Mouse (Mus musculus) frontal cortex, adult (tissue): Measurements from ENCODE around the gene Gm49380.
"Not testable (repeated sequence)": the region's sequence is repeated elsewhere in the genome, so short reads cannot be mapped to it uniquely, and the experiment has no call there.

Experiments used
- ATAC-seq: cut with Nextera tagmentation; 2 replicates; pipeline ENCODE4 v1.9.2; 2017; ENCODE audit warnings: mild to moderate bottlenecking, moderate library complexity, mixed read lengths; ENCODE audit not compliant: low TSS enrichment

Gm49380 gene

GRCm38 (mm10) chr9:44125546-44126428 lies 12.5 kb upstream of the Gm49380 start:
- ATAC-seq = peak; percentile 80; the same call in 1 of the 2 replicates

- ATAC-seq = no peak
Measured at GRCm38 (mm10) chr9:44125026-44125425, 11.7 kb upstream of the Gm49380 start.

GRCm38 (mm10) chr9:44124317-44124716 lies 11.0 kb upstream of the Gm49380 start:
- ATAC-seq = no peak

- peak; percentile 55; the same call in 1 of the 2 replicates for ATAC-seq
Measured at GRCm38 (mm10) chr9:44119948-44120465, 6.7 kb upstream of the Gm49380 start.

- ATAC-seq = no peak
Measured at GRCm38 (mm10) chr9:44119011-44119410, 5.7 kb upstream of the Gm49380 start.

- ATAC-seq = no peak
Measured at GRCm38 (mm10) chr9:44116182-44116581, 2.9 kb upstream of the Gm49380 start.

- no peak for ATAC-seq
Measured at GRCm38 (mm10) chr9:44115599-44115998, 2.3 kb upstream of the Gm49380 start.

- ATAC-seq = no peak
Measured at GRCm38 (mm10) chr9:44114453-44114852, 1.2 kb upstream of the Gm49380 start.

- not testable (repeated sequence) for ATAC-seq
Measured at GRCm38 (mm10) chr9:44111909-44112308, 1.4 kb downstream of the Gm49380 start.

- no peak for ATAC-seq
Measured at GRCm38 (mm10) chr9:44109360-44110095, 3.8 kb downstream of the Gm49380 start.

GRCm38 (mm10) chr9:44108269-44109055 lies 4.8 kb downstream of the Gm49380 start:
- no peak for ATAC-seq

GRCm38 (mm10) chr9:44107557-44108179 lies 5.6 kb downstream of the Gm49380 start:
- no peak for ATAC-seq

- peak; percentile 44 for ATAC-seq
Measured at GRCm38 (mm10) chr9:44107110-44107509, 6.2 kb downstream of the Gm49380 start, which contains the start of gene C1qtnf5. C1qtnf5 (plus strand) TSS chr9:44107245.

- no peak for ATAC-seq
Measured at GRCm38 (mm10) chr9:44106596-44106995, 6.7 kb downstream of the Gm49380 start.

GRCm38 (mm10) chr9:44106182-44106581 lies 7.1 kb downstream of the Gm49380 start:
- ATAC-seq = no peak

- no peak for ATAC-seq
Measured at GRCm38 (mm10) chr9:44105781-44106180, 7.5 kb downstream of the Gm49380 start.

GRCm38 (mm10) chr9:44104881-44105280 lies 8.4 kb downstream of the Gm49380 start:
- ATAC-seq = no peak

GRCm38 (mm10) chr9:44101490-44101889 lies 11.8 kb downstream of the Gm49380 start, which contains the start of gene Mfrp:
Mfrp (plus strand) TSS chr9:44101729.
- no peak for ATAC-seq

GRCm38 (mm10) chr9:44096536-44096935 lies 16.8 kb downstream of the Gm49380 start:
- peak; percentile 44 for ATAC-seq

GRCm38 (mm10) chr9:44095781-44096180 lies 17.5 kb downstream of the Gm49380 start:
- ATAC-seq = no peak

GRCm38 (mm10) chr9:44094737-44095136 lies 18.6 kb downstream of the Gm49380 start:
- ATAC-seq = no peak
